Mouse (Mus musculus) intestine, embryonic 14.5 days (tissue): ENCODE measurements around the gene Gm49388. TPM values are rescaled to one million over a fixed set of nuclear protein-coding genes. Genes with fewer than 3 reads are reported as not detected.
A peak's percentile ranks its signal among the peaks of the same experiment; 100 is the strongest.
"Not testable (repeated sequence)": the region's sequence is repeated elsewhere in the genome, so short reads cannot be mapped to it uniquely, and the experiment has no call there.

Experiments used
- ATAC-seq: fragments of 200-750 bp; cut with Nextera tagmentation; replicated peaks from 2 replicates; pipeline ENCODE4 v1.8.0; 2017; ENCODE audit warnings: low read depth, moderate number of reproducible peaks, moderate TSS enrichment, moderate library complexity; ENCODE audit not compliant: low FRiP score, low TSS enrichment
- DNase-seq: peaks from one replicate; pipeline ENCODE4 v3.0.0-alpha.2; 2018; ENCODE audit warnings: low spot score
- H3K27ac ChIP-seq: fragments of 300-500 bp; sonication (generic); 2 replicates; pipeline ENCODE4 v1.5.1; 2014; ENCODE audit warnings: low read depth, mild to moderate bottlenecking, control low read depth
- H3K27me3 ChIP-seq: fragments of 300-500 bp; sonication (generic); replicated peaks from 2 replicates; pipeline ENCODE4 v1.6.1; 2014; ENCODE audit warnings: low read length, control low read depth; ENCODE audit not compliant: control insufficient read depth, insufficient read depth
- H3K36me3 ChIP-seq: fragments of 300-500 bp; sonication (generic); 2 replicates; pipeline ENCODE4 v1.6.1; 2014; ENCODE audit warnings: low read length, control low read depth; ENCODE audit not compliant: control insufficient read depth, insufficient read depth
- H3K4me1 ChIP-seq: fragments of 300-500 bp; sonication (generic); replicated peaks from 2 replicates; pipeline ENCODE4 v1.6.1; 2014; ENCODE audit warnings: low read length, control low read depth, mixed read lengths; ENCODE audit not compliant: control insufficient read depth, insufficient read depth
- H3K4me2 ChIP-seq: fragments of 300-500 bp; sonication (generic); 2 replicates; pipeline ENCODE4 v1.6.1; 2014; ENCODE audit warnings: low read length
- H3K4me3 ChIP-seq: fragments of 300-500 bp; sonication (generic); 2 replicates; pipeline ENCODE4 v1.5.1; 2014; ENCODE audit warnings: low read depth, low read length, control low read depth, mixed read lengths
- H3K9ac ChIP-seq: fragments of 300-500 bp; sonication (generic); 2 replicates; pipeline ENCODE4 v1.6.1; 2014; ENCODE audit warnings: mild to moderate bottlenecking, low read length
- H3K9me3 ChIP-seq: fragments of 300-500 bp; sonication (generic); 2 replicates; pipeline ENCODE4 v1.6.1; 2016; ENCODE audit warnings: low read length, control low read depth; ENCODE audit not compliant: control insufficient read depth
- WGBS: fragments of 180-500 bp; shearing (Covaris S2); extraction: QIAGEN DNeasy Blood & Tissue Kit; methylation state at CpG from one replicate; pipeline ENCODE4 v1.1.7; 2014; 5-methylcytosine and 5-hydroxymethylcytosine counted together
- polyA plus RNA-seq: library from polyadenylated mRNA; unstranded; fragments of >200 nt; fragmentation: Nextera tagmentation; extraction: Ambion mirVana; gene quantifications from 2 replicates; pipeline ENCODE4 v1.2.1, GENCODE M21; 2014

Gm49388 gene
- polyA plus RNA-seq, 1 experiment from 2014 or later = 0.43 TPM

GRCm38 (mm10) chr7:127770039-127770905 is 15.1 kb upstream of the Gm49388 start:
- Histone ChIP-seq H3K4me3 (peak overlapping the region; percentile 70), H3K9me3 (no peaks in the 10 kb centered on the region), H3K36me3 (peaks cover 31% of the 10 kb centered on the region), H3K9ac (peak overlapping the region; percentile 96), H3K27ac (peak overlapping the region; percentile 90), H3K4me2 (peak overlapping the region; percentile 84), H3K27me3 (no peaks in the 10 kb centered on the region), H3K4me1 (peaks cover 10% of the 10 kb centered on the region)
- DNase-seq = peak; percentile 62
- WGBS = 1% methylated on average over 27 of the region's 27 CpGs
- peak; percentile 25 for ATAC-seq

GRCm38 (mm10) chr7:127771262-127771661 is 14.1 kb upstream of the Gm49388 start:
- H3K36me3 ChIP-seq = peaks cover 21% of the 10 kb centered on the region
- ATAC-seq (no peak), DNase-seq (no peak)
- H3K27me3 ChIP-seq = no peaks in the 10 kb centered on the region
- H3K4me3 ChIP-seq = no peak overlapping the region
- H3K9me3 ChIP-seq = no peaks in the 10 kb centered on the region
- H3K4me2 ChIP-seq = peak overlapping the region; percentile 84
- no peak overlapping the region for H3K27ac ChIP-seq
- no peak overlapping the region for H3K9ac ChIP-seq
- 64% methylated on average over 5 of the region's 5 CpGs for WGBS
- peaks cover 10% of the 10 kb centered on the region for H3K4me1 ChIP-seq

GRCm38 (mm10) chr7:127772080-127772479 is 13.3 kb upstream of the Gm49388 start:
- no peaks in the 10 kb centered on the region for H3K27me3 ChIP-seq
- peaks cover 13% of the 10 kb centered on the region for H3K36me3 ChIP-seq
- ATAC-seq = no peak
- no peaks in the 10 kb centered on the region for H3K9me3 ChIP-seq
- WGBS = 77% methylated on average over 3 of the region's 3 CpGs
- no peak overlapping the region for H3K27ac ChIP-seq
- H3K4me1 ChIP-seq = peaks cover 10% of the 10 kb centered on the region
- H3K9ac ChIP-seq = no peak overlapping the region
- H3K4me2 ChIP-seq = no peak overlapping the region
- no peak for DNase-seq
- H3K4me3 ChIP-seq = no peak overlapping the region

- Histone ChIP-seq H3K4me3 (no peak overlapping the region), H3K4me2 (no peak overlapping the region), H3K36me3 (peaks cover 8% of the 10 kb centered on the region), H3K9ac (no peak overlapping the region), H3K27me3 (no peaks in the 10 kb centered on the region), H3K4me1 (peaks cover 10% of the 10 kb centered on the region), H3K27ac (no peak overlapping the region), H3K9me3 (no peaks in the 10 kb centered on the region)
- WGBS = 93% methylated on average over 1 of the region's 1 CpGs
- no peak for DNase-seq
- no peak for ATAC-seq
Observed at GRCm38 (mm10) chr7:127772557-127772956, 12.9 kb upstream of the Gm49388 start.

GRCm38 (mm10) chr7:127773664-127774384 is 11.6 kb upstream of the Gm49388 start:
- Histone ChIP-seq H3K36me3 (peaks cover 6% of the 10 kb centered on the region; the same call in 1 of the 2 replicates), H3K27ac (no peak overlapping the region), H3K4me3 (no peak overlapping the region), H3K4me2 (no peak overlapping the region), H3K27me3 (no peaks in the 10 kb centered on the region), H3K9ac (no peak overlapping the region), H3K9me3 (no peaks in the 10 kb centered on the region), H3K4me1 (peaks cover 20% of the 10 kb centered on the region)
- DNase-seq (peak; percentile 65), ATAC-seq (no peak)
- WGBS = 44% methylated on average over 9 of the region's 9 CpGs

- not testable (repeated sequence) for ATAC-seq, H3K9me3 ChIP-seq, H3K27me3 ChIP-seq, DNase-seq
- peak overlapping the region; percentile 87 for H3K9ac ChIP-seq
- peak overlapping the region; percentile 65 for H3K4me2 ChIP-seq
- peaks cover 26% of the 10 kb centered on the region for H3K36me3 ChIP-seq
- WGBS = 70% methylated on average over 7 of the region's 7 CpGs
- peak overlapping the region; percentile 87 for H3K4me3 ChIP-seq
- peak overlapping the region; percentile 97 for H3K27ac ChIP-seq
- H3K4me1 ChIP-seq = peaks cover 16% of the 10 kb centered on the region
Observed at GRCm38 (mm10) chr7:127775837-127776236, 9.6 kb upstream of the Gm49388 start.

GRCm38 (mm10) chr7:127776426-127776825 is 9.0 kb upstream of the Gm49388 start, which contains the start of gene Setd1a:
Setd1a (plus strand) TSS chr7:127776670.
- peaks cover 10% of the 10 kb centered on the region for H3K4me1 ChIP-seq
- ATAC-seq = peak; percentile 71
- peak within 1 kb of the TSS; percentile 97 for H3K27ac ChIP-seq
- H3K27me3 ChIP-seq = no peaks in the 10 kb centered on the region
- DNase-seq = peak; percentile 94
- H3K9me3 ChIP-seq = no peaks in the 10 kb centered on the region
- peak within 1 kb of the TSS; percentile 85 for H3K4me2 ChIP-seq
- peaks cover 32% of the 10 kb centered on the region for H3K36me3 ChIP-seq
- H3K9ac ChIP-seq = peak within 1 kb of the TSS; percentile 87
- peak within 1 kb of the TSS; percentile 87 for H3K4me3 ChIP-seq
- under 1% methylated on average over 23 of the region's 23 CpGs for WGBS

GRCm38 (mm10) chr7:127776878-127777473 is 8.4 kb upstream of the Gm49388 start:
- Histone ChIP-seq H3K4me1 (peaks cover 10% of the 10 kb centered on the region), H3K4me2 (peak overlapping the region; percentile 65), H3K27me3 (no peaks in the 10 kb centered on the region), H3K36me3 (peaks cover 37% of the 10 kb centered on the region), H3K27ac (peak overlapping the region; percentile 97), H3K9me3 (no peaks in the 10 kb centered on the region), H3K9ac (peak overlapping the region; percentile 87), H3K4me3 (peak overlapping the region; percentile 87)
- DNase-seq (peak; percentile 96), ATAC-seq (peak; percentile 91)
- under 1% methylated on average over 55 of the region's 70 CpGs for WGBS
